Mouse (Mus musculus) ovary, postnatal 14 days (tissue): ENCODE measurements around the gene Sat1.
"Not testable (repeated sequence)": the region's sequence is repeated elsewhere in the genome, so short reads cannot be mapped to it uniquely, and the experiment has no call there.

Source experiments
- DNase-seq: peaks from one replicate; pipeline ENCODE4 v3.0.0; 2022; ENCODE audit warnings: low spot score

Gene Sat1

DNA sequence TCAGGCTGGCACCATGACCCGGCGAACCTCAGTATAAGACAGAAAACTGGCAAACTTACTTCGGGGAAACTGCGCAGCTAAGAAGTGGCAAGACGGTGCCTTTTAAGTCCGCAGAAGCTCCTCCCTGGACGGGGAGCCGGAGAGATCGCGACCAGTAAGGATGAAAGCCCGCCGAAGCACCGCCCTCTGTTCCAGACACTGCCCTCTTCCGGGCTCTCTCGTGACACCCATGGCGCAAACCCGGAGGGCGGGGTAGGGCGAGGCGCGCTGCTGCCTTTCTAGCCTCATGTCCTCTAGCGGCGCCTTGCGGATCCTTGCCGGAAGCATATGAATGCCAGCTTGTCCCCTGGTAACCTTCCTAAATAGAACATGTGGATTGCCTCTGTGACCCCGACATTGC lies at the start of gene Sat1:
Gene Sat1 (minus strand): TSS at position 179 of the 400 bp plus-strand sequence.
- peak; percentile 68 for DNase-seq

DNA sequence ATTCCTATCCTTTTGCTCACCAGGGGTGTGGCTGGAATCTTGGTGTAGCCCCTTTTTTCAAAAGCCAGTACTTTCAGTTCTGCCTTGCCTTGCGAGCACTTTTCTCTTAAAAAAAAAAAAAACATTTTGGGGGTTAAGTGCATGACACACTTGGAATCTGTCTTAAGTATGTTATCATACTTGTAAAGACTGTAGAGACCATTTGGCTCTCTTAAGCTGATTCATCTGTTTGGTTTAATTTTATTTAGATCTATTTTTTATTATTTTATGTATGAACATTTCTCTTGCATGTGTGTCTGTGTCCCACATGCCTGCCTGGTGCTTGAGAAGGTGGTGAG lies 46.6 kb upstream of the Sat1 start:
- DNase-seq = no peak

DNA sequence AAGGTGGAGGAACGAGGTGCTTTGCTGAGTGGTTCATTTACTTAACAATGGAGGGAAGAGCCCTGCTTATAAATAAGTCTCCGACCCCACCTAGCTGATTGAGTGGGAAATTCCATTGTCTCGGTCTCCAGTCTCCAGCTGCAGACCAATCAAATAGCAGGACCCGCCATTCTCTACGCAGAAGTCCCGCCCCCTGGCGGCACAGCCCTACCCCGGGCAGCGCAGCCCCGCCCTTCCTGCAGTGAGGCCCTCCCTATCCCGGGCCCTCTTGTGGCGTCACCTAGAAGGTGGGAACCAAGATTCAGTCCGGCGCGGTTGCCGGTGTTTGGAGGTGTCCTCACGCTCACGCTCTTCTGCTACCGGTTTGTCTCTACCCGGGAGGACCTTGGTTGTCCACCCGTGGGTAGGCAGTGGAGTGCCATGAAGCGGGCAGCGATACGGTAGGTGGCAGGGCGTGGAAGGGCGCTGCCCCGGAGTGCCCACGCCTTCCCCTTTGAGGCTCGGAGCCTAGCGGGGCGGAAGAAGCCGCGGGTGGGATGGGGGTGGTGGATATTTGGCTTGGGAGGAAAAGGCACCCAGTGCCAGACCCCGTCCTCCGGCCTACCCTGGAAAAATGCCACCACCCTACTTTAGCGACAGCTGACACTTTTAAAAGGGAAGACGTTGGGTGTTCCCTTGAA lies 46.1 kb upstream of the Sat1 start, which contains the start of gene Acot9:
Gene Acot9 (plus strand): TSS at position 209 of the 680 bp plus-strand sequence.
- DNase-seq = peak; percentile 69

DNA sequence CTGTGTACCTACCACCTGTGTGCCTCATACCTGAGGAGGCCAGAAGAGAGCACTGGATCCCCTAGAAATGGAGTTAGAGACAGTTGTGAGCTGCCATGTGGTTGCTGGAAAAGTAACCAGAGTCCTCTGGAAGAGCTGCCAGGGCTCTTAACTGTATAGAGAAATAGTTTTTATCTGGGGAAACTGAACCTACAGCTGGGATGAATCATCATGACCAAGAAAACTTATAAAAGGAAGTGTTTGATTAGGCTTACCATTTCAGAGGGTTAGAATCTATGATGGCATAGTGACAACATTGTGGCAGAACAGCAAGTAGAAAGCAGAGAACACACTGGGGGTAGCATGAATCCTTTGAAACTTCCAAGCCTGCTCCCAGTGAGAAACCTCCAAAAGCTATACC lies 40.6 kb upstream of the Sat1 start:
- DNase-seq = no peak

DNA sequence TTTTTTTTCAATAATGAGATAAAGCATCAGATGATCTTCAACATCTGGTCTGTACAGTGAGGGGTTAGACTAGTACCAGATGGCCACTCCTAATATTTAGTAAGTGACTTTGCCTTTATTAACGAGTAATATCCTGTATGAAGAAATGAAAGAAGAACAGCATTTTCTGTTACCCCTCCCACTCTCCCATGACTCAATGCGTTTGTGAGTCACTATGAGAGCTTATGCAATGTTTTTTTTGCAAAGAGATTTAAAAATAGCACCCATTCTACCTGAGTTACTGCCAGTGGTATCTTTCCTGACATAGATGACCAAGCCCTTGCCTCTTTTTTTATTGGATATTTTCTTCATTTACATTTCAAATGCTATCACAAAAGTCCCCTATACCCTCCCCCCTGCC lies 2.0 kb upstream of the Sat1 start:
- DNase-seq = no peak

DNA sequence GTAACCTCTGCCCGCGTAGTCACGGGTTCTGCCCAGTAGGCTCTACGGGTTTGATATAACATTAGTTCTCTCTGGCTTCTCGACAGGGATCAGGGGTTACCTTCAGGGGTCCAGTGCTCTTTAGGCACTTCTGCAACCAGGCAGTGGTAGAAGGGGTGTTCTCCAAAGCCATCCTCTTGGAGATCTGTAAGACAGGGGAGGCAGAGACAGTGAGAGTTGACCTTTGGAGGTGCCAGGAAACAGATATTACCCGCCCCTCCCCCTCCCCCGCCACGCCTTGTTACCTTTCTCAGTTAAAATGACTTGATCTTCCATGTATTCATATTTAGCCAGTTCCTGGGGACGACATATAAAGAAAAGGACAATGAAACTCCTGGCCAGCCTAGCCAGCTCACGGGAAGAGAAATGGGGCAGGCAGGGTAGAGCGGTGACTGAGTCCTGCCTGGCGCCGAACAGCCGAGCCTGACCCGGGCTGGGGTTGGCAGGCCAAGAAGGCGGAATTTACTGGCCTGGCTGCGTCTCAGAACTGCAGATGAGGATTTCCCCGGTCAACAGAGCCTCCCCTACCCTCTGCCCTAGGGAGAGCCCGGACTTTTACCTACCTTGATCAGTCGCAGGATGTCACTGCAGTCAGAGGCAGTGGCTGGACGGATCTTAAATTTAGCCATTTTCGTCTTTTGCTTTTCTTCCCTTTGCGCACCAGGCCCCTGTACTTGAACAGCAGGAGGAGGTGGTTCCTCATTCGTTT lies 574 bp downstream of the Sat1 start:
- DNase-seq = no peak

DNA sequence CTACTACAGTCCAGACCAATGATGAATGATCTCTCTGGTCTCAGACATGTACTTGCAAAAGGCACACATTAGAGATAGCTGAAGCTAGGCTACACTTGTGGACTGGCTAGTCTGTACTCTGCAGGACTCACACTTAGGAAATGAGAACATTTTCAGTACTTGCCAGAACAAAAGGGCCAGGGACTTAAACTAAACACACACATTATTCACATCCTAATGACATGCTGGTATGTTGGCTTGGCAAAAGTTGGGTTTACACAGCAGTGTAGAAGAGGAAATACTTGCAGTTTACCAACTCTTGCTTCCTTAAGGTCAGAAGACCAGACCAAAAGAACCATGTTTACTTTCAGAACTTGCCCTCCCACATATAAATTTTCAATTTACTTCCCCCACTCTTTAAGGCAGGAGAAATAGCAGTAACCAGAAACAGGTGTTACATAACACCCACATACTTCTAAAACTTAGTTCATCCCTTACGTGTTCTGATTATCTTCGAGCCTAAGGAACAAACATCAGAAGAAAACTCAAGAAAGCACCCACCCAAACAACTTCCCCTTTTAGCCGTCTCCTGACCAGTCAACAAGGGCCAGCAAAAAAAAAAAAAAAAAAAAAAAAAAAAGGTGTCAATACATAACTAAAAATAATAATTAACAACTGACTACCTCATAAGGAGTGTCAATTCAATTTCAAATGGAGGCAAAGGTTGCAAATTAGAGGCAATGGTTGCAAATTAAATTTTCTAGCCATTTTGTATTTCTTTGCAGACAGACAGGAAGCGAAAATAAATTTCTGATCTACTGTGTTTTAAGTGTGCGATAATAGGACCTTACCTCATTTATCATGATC lies 1.7 kb downstream of the Sat1 start:
- no peak for DNase-seq

DNA sequence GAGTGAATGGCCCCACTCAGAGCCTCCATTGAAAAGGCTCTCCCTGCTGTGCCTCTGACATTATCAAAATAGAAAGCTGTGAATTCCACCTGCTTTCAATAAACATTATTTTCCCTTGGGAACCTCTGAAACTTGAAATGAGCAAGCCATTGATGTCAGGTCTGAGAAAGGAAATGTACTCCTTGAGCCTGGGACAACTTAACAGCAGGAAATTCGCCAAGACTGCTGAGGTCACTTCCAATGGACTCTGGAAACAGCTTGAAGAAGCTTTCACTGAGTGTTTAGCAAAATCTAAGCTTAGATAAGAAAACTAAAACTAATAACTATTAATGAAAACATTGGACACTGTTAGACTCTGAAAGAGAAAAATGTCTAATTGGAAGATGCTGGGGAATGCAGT lies 7.6 kb downstream of the Sat1 start:
- DNase-seq = no peak

DNA sequence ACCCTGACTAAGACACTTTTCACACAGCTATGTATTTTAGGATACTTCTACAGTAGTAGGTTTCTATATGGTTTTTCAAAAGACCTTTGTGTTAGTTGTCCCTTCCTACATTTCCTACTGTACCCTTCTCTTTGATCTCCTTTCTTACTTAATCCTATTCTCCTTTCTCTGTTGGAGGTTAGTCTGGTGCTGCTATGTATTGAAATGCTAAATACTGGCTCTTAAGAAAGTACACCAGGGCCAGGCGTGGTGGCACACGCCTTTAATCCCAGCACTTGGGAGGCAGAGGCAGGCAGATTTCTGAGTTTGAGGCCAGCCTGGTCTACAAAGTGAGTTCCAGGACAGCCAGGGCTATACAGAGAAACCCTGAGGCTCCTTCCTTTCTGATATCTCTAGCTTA lies 10.8 kb downstream of the Sat1 start:
- not testable (repeated sequence) for DNase-seq

DNA sequence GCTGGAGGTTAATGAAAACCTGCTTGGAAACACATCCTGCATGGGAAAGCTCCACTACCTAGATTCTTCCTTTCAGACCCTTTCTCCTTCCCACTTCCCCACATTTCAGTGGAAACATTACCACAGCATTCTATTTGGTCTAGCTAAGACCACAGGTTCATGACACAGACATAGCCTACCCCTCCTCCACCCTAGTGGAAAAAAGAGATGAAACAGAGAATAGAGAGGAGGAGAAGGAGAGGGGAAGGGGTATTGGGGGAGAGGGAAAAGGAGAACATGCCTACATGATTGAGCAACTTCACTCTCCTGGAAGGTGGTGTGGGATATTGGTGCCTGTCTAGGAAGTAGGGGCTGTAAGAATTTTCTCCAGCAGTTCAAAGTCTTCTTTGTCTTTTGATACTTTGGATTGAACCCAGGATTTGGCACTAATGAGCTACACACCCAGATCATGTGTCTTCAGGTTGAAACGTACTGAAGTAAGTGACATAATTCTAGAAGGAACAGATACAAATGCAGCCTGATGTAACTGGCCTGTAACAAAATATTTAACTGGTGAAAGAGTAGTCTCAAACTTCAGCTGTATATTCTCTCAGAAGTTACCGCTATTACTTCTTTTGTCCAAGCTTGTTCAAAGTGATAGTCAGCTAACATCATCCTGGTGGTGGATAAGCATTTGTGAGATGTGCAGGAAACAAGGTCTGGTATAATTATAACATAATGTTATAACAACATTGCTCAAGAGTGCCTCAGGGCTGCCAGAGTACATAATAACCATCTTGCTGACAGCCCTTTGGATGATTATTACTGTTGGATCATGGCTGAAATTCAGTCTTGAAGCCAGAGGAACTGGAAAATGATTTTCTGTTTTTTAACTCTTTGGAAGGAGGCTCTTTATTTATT lies 13.6 kb downstream of the Sat1 start:
- no peak for DNase-seq

DNA sequence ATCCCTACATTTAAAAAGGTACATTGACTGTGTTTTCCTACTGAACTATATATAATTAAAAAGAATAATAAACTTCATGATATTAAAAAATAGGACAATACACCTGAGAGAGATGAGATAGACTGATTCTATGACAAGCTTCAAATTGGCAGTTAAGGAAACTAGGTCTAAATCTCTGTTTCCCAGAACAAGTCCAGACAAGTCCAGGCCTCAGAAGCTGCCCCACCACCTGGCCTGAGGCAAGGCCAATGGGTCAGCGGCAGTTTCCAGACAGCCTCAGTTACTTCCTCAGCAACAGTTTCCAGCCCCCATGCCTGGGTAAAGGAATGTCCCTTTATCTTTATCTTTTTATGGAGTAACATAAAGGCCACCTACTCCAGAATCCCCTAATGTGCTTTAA lies 14.4 kb downstream of the Sat1 start:
- DNase-seq = no peak

DNA sequence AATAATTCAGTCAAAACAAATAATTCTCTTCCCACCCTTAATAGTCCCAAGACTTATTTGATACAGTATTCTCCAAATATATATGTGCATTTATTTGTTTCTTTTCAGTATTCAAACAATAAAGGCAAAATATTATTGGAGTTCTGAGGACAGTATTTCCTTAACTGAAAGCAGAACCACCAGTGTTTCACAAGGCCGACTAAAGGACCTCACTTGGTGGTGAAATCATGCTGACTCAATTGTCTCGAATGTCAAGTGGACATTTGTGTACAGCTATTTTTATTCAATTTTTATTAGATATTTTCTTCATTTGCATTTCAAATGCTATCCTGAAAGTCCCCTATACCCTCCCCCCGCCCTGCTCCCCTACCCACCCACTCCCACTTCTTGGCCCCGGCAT lies 21.3 kb downstream of the Sat1 start:
- no peak for DNase-seq

DNA sequence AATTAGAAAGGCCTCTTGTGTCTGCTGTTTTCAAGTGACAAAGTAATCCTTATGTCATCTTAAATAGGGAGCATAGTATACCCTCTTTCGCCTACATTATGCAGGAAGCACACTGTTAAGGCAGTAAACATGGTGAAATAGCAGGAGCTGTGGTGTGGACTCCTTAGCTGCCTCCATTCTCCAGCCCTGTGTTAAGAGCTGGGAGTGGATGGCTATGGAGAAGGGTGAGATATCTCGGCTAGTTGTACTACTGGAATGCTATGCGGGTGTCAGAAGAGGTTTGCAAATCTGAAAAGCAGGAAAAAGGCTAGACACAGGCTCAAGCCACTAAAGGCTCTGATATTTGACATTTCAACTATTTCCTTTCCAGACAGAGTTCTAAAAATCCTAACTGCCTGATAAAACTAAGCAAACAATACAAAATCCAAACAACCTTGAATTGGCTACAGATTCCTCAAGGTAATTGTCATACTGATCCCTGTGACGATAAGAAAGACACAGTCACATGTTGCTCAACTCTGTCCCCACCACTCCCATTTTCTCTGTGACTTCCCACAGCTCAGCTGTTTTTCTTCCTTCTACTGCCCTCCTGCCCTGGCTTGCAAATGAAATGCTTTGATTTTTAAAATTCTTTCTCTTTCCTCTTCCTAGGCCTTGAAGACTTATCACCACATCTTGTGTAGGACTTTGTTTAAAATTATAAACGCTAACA lies 22.4 kb downstream of the Sat1 start:
- no peak for DNase-seq

DNA sequence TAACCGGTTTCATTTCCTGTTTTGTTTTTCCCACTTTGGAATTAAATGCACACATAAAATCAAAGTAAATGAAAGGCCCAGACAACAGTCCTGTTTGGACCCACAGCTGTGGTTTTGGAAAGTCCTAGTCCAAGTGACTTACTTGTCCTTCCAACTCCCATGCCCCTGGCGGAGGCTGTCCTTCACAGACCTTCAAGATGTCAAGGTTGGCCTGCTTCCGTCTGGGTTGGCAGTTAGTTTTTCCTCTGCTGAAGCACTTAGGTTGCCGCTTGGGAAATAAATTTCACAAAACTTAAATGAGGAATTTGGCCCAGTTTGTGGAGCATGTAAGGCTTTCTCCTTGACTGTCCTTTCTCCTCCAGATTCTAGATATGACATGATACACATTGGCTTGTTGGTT lies 24.3 kb downstream of the Sat1 start:
- DNase-seq = no peak

DNA sequence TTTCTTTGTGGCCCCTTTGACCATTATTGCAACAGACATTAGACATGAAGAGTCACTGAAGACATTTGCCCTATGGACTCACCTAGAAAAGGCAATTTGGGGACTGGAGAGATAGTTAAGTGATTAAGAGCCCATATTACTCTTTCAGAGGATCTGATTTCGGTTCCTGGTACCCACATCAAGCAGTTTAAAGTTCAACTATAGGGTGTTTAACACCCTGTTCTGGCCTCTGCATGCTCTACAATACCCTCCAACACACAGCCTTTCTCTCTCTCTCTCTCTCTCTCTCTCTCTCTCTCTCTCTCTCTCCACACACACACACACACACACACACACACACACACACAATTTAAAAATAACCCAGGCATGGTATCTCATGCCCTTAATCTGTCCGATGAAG lies 38.6 kb downstream of the Sat1 start:
- no peak for DNase-seq

DNA sequence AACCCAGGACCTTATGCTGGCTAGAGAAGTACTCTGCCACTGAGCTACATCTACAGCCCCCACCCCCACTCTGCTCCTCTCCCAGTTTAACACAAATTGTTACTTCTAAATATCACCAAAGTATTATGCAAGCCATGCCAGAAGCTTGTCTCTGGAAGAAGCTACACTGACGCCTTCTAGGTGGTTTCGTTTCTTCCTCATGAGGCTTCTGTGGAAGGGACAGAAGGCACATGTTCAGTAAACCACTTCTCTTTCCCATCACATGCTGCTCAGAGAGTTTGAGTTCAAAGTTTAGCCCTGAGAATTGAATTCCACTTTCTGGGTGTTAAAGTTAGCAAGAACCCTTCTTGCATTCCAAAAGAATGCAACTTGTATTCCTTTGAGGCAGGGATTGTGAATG lies 39.0 kb downstream of the Sat1 start:
- DNase-seq = no peak

DNA sequence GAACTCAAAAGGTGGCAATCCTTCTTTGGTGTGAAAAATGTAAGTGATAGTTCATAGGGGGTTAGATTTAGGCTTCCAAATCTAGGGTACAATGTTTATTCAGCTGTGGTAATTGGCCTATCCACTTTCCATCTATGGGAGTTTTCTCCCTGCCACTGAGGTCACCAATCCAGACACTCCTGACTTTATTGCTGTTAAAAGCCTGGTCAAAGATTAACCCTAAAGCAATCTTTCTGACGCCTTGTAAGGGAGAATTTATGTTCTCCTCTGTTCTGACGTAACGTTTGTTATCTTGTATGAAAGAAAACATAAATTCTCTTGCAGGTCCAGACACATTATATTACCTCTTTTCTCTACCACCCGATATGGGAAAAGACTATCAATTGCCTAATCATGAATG lies 40.7 kb downstream of the Sat1 start:
- DNase-seq = no peak

DNA sequence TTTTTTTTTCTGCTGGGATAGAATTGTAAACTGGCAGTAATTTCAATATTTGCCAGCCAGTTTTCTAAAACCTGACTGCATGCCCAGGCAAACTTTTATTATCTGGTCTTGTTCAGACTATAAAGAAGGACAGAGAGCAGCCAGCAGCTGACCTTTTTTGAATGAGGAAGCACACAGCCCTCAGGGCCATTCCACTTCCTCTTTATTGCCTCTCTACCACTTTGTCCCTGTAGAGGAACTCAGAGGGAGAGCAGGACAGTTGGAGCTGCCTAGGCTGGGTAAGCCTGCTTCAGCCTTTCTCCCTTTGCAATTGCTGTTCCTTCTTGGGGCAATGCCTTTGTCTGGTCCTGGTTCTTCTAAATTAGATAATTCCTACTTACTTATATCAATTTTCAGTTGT lies 43.9 kb downstream of the Sat1 start:
- no peak for DNase-seq

DNA sequence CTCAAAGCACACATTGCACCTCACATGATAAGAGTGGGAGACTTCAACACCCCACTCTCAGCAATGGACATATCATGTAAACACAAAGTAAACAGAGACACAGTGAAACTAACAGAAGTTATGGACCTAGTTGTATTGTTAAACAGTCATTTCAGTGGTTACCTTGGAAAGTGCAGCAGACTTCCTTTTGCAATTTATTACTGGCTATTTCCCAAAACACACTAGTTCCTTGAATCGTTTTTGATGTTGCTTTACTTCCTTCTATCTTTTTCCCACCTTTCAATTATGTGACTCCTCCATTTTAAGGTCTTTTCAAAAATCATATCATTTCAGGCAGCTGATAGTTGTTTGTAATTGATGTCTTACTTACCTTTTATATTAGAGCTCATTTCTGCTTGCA lies 44.5 kb downstream of the Sat1 start:
- no peak for DNase-seq

DNA sequence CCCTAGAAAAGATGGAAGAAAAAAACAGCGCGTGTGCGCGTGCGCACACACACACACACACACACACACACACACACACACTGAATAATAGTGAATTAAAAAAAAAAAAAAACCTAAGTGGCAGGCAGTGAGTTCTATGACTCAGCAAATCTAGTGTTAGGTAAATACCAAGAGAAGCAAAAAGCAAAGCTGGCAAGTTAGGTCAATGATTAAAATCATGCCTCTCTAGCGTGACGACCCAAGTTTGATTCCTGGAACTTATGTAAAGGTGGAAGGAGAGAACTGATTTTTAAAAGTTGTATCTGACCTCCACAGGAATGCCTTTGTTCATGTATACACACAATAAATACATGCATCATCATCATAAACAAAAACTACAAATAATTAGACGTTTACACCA lies 46.4 kb downstream of the Sat1 start:
- no peak for DNase-seq

DNA sequence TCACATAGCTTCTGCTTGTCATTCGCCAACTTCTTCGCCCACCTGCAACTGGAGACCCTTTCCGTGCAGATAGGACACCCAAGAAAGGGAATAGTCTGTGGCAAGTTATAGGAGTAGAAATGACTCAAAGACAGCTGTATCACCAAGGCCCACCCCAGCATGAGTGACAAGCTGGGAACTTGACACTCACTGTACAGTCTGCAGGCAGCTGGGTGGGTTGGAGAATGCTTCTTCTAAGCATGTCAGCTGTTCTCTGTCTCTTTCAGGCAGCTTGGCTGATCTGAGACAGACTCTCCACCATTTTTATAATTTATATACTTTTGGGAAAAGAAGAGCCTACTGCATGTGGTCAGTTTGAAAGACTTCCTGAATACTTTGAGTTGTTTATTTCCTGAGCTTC lies 48.6 kb downstream of the Sat1 start:
- DNase-seq = no peak
